Mouse (Mus musculus) kidney, adult 2 months (tissue): Measurements from ENCODE around the gene B4galnt1.

Experiments used
- CTCF ChIP-seq: fragments of 200-500 bp; conservative IDR thresholded peaks from 2 replicates; pipeline ENCODE4 v1.5.1; 2011; ENCODE audit warnings: low read depth, mild to moderate bottlenecking, control low read depth, low read length, moderate library complexity, mixed read lengths; ENCODE audit not compliant: insufficient read depth, insufficient read length
- POLR2A ChIP-seq: fragments of 200-500 bp; IDR thresholded peaks from one replicate; pipeline ENCODE4 v1.6.1; 2011; ENCODE audit warnings: low read depth, low read length, control low read depth

- TF ChIP-seq CTCF (no peak), POLR2A (no peak)
Observed at GRCm38 (mm10) chr10:127177235-127177634, 12.2 kb downstream of the B4galnt1 start.
